Mouse (Mus musculus): Measurements from ENCODE around the gene Chuk. TPM values are rescaled to one million over a fixed set of nuclear protein-coding genes. Genes with fewer than 3 reads are reported as not detected.

Gene Chuk
- total RNA-seq, 4 experiments from 2014 or later, result 27.2 to 33.0 (median 29.3) TPM

GRCm38 (mm10) chr19:44107661-44108521, 611 bp upstream of the Chuk start:
- no peak for DNase-seq (ENCODE audit: low spot score)

DNA sequence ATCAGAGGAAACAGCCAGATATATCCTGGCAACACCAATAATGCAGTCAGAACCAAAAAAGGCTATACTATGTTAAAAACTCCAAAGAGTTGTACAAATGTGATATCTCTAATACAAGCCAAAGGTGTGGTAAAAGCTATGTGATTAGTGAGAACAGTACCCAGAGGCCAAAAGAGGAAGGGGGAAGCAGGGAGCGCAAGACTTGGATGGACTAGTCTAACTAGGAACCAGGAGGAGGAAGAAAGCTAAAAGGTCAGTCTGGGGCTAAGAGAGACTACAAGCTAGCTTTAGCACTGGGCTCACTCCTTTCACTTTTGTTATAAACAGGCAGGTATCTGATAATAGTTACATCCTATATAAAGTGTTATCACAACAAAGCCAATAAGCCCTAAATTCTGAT, 2.9 kb downstream of the Chuk start:
- no peak for DNase-seq (ENCODE audit: low spot score)

GRCm38 (mm10) chr19:44103001-44103400, 4.3 kb downstream of the Chuk start:
- DNase-seq (ENCODE audit: low spot score), result no peak

GRCm38 (mm10) chr19:44100840-44101239, 6.4 kb downstream of the Chuk start:
- no peak for DNase-seq (ENCODE audit: low spot score)

- no peak for DNase-seq (ENCODE audit: low spot score)
These were observed 21.0 kb downstream of the Chuk start for GRCm38 (mm10) chr19:44086278-44086677.

GRCm38 (mm10) chr19:44080920-44081319, 26.4 kb downstream of the Chuk start:
- no peak for DNase-seq (ENCODE audit: low spot score)

DNA sequence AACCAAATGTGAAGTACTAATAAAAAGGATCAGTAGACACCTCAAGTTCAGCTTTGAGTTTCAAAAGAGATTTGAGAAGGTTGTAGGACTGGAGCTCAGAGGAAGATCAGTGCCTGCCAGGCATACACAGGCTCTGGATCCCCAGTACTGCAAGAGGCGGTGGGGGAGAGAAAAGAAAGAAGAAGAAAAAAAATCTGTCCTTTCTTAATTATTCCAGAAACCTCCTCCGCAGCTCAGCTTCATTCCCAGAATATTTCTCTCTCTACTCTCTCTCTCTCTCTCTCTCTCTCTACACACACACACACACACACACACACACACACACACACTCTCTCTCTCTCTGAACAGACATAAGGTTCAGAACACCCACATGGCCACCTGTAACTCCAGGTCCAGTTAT, 27.3 kb downstream of the Chuk start:
- no peak for DNase-seq (ENCODE audit: low spot score)

DNA sequence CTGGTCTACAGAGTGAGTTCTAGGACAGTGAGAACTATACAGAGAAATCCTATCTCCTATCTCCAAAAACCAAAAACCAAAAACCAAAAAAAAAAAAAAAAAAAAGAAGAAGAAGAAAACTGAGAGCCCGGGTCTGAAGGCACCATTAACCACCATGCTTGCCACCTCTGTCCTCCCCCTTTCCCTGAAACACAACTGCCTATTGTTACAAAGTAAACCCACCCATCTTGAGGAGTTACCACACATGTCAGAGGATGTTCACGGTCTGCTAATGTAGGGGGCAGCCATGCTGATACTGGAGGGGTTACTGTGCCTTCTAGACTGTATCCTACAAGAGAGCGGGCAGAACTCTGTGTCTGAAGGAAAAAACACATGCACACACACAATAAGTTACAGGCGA, 30.3 kb downstream of the Chuk start:
- no peak for DNase-seq (ENCODE audit: low spot score)

DNA sequence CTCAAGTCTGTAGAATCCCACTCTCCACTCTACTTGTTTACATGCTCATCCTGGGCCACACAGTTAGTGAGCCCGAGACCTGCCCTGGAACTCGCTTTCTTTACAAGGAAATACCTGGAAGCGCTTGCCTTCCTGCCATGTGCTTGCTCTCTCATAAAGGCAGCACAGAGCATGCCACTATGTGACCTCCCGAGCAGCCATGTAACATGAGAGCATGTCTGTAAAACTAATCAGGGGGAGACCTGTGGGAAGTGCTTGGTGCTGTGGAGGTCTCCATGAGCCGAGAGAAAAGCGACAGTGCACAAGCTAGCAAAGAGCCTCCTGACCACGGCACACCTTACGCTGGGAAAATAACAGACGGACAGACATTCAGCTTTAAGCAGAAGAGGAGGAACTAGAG, 30.8 kb downstream of the Chuk start:
- no peak for DNase-seq (ENCODE audit: low spot score)

- DNase-seq (ENCODE audit: low spot score), result no peak
These were observed 32.3 kb downstream of the Chuk start for GRCm38 (mm10) chr19:44074986-44075385.

DNA sequence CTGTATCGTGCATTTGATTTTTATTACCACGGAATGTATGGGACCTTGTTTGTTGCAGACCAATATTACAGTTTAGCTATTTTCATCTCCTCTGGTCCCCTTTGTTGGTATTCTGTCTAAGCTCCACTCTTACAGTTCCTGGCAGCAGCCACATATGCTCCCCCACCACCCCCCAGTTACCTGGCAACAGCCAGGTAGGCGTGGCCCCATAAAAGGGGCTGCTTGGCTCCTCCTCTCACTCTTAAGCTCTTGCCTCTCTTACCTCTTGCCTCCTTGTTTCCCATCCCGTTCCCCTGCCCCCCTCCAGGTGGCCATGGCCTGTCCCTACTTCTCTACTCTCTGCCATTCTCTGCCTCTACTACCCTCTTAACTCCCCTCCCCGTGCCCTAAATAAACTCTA, 36.1 kb downstream of the Chuk start:
- no peak for DNase-seq (ENCODE audit: low spot score)

DNA sequence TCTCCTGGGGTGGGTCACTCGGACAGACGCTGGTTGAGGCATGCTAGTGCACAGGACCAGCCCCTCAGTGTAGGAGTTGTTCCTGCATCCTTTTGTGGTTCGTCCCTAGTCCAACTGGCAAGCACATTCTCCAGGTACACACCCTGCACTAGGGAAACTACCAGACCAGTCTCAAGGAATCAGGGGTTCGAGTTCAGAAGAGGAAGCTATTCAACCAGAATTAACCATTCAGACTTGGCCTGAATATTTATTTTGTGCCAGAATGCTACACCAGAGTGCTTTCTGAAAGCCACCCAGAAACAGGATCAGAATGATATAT, 37.4 kb downstream of the Chuk start:
- DNase-seq (ENCODE audit: low spot score), result no peak

- peak; percentile 83 for DNase-seq (ENCODE audit: low spot score)
These were observed 38.0 kb downstream of the Chuk start, which contains the start of gene Erlin1 for GRCm38 (mm10) chr19:44069121-44069913. Gene Erlin1 (minus strand): TSS chr19:44069785.

GRCm38 (mm10) chr19:44068232-44068631, 39.0 kb downstream of the Chuk start:
- no peak for DNase-seq (ENCODE audit: low spot score)

GRCm38 (mm10) chr19:44067323-44068049, 39.8 kb downstream of the Chuk start:
- no peak for DNase-seq (ENCODE audit: low spot score)

- no peak for DNase-seq (ENCODE audit: low spot score)
These were observed 42.5 kb downstream of the Chuk start for GRCm38 (mm10) chr19:44064734-44065133.

GRCm38 (mm10) chr19:44063773-44064172, 43.5 kb downstream of the Chuk start:
- no peak for DNase-seq (ENCODE audit: low spot score)

- no peak for DNase-seq (ENCODE audit: low spot score)
These were observed 47.1 kb downstream of the Chuk start for GRCm38 (mm10) chr19:44060226-44060625.

- no peak for DNase-seq (ENCODE audit: low spot score)
These were observed 52.0 kb downstream of the Chuk start for GRCm38 (mm10) chr19:44055173-44055826.

DNA sequence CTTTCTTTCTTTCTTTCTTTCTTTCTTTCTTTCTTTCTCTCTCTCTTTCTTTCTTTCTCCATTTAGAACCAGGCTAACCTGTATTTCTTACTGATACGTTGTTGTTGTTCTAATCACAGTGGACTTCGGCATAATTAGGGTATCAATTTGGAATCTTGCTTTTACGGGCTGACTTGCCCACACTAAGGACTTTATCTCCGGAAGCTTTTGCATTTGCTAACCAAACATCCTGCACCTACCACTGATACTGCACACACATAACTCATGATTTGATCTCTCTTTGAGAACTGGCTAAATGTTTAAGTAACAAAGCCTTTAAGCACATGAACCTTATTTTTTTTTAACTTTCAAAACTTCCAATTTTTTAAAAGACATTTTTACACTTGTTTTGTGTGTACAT, 56.9 kb downstream of the Chuk start:
- no peak for DNase-seq (ENCODE audit: low spot score)

DNA sequence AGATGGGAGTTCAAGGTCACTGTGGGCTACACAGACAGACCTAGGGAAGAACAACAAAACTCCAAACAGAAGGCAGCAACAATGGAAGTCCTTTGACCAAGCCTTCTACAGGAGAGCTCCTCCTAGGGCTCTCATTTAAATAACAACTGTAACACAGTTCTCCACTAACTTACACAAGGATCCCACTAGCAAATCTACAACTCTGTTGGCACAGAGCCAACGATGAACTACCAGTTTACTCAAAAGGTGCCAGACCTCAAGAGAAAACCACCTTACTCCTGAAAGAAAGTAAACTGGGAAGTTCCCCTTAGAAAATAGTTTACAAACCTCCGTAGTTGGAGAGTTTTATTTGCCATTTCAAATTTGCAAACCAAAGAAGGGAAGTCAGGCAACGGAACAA, 58.0 kb downstream of the Chuk start:
- no peak for DNase-seq (ENCODE audit: low spot score)

GRCm38 (mm10) chr19:44045847-44046246, 61.4 kb downstream of the Chuk start:
- no peak for DNase-seq (ENCODE audit: low spot score)
